Mouse (Mus musculus) CD4-positive helper T cell, adult 2 months (primary cell): ENCODE results near the gene Zfp839.
"Not testable (repeated sequence)": the region's sequence is repeated elsewhere in the genome, so short reads cannot be mapped to it uniquely, and the experiment has no call there.

Experiments
- DNase-seq: peaks from one replicate; pipeline ENCODE4 v3.0.0-alpha.2; 2012; ENCODE audit warnings: low read depth, missing footprints, low spot score

The Zfp839 gene

DNA sequence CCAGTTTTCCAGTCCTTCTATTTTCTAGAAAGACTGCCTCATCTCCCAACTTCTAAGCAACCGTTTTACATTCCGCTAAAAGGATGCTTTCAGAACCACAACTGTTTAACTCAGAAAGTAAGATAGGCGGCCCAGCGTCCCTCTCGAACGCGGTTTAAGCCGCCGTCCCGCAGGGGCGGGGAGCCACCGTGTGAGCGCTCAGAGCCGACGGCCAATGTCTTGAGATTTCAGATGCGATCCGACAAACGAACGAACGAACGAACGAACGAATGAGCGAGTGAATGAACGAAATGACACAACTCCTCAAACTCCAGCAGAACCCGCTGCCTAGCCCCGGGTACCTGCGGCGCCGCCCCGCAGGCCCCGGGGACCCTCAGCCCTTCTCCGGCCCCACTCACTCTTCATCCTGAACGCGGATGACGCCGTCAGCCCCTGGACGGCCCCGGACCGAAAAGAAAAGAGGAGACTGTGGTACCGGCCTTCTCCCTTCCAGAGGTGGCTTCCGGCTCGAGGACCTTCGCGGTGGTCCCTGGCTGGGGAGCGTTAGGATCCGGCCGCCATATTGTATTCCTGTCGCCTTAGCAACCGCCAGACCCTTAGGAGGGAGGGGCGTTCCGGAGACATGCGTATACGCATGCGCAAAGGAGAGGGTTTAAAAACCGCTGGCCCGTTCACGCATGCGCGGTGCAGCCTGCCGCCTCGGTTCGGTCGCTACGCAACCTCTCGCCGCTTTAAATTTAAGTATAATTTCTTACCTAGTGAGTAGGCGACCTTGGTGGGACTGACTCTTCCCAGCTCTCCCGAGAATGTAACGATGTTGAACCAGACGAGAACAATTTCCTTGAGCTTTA lies 9.5 kb upstream of the Zfp839 start, which contains the start of gene Mok:
Mok (minus strand) TSS at position 592 of the 851 bp plus-strand sequence.
- peak; percentile 94 for DNase-seq

DNA sequence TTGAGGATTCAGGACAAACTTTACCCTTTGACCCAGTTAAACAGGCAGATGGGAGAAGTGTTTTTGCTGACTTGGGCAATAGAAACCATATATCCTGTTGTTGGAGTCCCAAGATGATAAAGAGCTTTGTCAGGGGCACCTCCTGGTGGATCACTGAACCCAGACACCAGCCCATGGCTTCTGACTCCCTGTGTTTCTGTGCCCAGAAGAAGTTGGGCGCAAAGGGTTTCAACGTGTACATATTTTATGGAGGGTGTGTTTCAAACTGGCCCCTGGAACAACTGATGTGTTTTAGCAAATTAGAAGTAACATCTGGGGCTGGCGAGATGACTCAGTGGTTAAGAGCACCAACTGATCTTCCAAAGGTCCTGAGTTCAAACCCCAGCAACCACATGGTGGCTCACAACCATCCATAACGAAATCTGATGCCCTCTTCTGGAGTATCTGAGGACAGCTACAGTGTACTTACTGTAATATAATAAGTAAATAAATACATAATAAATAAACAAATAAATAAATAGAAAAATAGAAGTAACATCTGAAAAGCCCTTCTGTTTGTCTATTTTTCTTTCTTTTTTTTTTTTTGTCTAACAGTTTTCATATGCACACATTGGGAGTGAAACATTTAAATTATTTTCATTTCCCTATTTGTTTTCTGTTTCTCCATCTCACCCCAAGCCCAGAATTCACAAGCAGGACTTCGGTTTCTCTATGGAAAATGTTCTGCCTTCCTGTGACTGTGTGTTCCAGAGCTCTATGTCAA lies 8.1 kb upstream of the Zfp839 start:
- DNase-seq: no peak

DNA sequence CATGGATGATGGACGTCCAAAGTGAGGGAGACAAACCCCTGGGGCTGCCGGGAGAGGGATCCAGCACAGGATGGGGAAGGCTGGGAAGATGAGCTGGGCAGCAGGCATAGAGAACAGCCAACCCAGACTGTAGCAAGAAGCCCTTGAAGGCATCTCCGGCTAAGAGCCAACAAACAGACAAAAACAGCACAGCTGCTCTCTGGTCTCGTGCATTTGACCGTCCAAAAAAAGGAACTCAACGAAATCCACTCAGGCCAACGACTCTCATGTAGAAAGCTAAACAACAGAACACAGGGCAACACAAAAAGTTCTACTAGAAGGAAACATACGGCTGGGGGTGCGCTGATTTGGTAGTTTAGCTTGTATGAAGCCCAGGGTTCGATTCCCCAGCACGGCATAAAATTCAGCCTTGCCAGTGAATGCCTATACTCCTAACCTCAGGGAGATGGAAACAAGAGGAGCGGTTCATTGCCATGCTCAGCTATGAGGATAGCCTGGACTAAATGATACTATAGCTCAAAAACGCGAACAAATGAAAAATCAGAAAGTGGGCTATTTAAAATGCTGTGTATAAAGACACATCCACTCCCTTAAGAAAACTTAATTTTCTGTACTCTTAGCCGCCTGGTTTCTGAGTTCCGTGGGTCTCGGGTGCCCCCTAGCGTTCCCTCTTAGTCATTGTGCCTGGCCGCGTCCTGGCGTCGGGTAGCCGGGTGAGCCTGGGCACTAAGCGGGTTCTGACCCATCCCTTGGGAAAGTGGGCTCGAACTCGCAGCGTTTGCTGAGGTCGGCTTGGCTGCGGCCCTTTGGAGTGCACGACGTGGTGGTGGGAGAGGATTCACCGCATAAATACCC lies 6.6 kb upstream of the Zfp839 start:
- peak; percentile 82 for DNase-seq

DNA sequence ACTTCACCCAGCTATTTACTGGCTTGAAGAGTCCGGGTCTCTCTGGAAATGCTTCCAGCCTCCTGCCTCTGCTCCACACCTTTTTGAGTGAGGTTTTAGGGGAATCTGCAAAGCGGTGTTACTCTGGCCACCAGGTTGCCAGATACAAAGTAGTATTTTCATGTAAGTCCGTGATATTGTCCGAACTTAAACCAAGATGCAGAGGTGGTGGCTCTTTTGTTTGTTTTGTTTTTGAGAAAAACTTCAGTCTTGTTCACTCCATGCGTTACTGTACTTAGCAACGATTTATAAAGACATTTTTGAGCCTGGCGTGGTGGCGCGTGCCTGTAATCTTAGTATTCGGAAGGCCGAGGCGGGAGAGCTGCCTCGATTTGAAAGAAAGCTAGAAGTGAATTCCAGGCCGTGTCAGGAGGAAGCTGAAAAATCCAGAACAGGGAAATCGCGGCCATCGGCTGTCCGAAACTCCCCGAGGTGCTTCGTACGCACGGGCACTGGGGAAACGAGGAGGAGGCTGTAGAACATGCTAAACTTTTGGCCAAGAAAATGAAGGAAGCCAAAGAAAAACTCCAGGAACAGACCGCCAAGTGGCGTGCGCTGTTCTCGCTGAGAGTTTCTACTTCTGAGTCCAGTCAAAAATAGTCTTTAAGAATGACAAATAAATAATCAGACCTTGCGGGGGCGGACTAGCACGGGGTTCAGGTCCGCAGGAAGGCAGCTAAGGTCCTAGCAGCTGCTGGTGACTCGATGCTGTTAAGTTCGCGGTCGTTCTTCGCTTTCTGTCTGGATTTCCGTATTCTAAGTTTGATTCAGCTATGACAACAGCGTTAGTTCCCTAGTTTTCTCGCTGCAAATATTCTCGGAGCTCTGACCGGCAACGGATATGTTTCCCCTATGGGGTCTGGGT lies 5.6 kb upstream of the Zfp839 start:
- DNase-seq: no peak

DNA sequence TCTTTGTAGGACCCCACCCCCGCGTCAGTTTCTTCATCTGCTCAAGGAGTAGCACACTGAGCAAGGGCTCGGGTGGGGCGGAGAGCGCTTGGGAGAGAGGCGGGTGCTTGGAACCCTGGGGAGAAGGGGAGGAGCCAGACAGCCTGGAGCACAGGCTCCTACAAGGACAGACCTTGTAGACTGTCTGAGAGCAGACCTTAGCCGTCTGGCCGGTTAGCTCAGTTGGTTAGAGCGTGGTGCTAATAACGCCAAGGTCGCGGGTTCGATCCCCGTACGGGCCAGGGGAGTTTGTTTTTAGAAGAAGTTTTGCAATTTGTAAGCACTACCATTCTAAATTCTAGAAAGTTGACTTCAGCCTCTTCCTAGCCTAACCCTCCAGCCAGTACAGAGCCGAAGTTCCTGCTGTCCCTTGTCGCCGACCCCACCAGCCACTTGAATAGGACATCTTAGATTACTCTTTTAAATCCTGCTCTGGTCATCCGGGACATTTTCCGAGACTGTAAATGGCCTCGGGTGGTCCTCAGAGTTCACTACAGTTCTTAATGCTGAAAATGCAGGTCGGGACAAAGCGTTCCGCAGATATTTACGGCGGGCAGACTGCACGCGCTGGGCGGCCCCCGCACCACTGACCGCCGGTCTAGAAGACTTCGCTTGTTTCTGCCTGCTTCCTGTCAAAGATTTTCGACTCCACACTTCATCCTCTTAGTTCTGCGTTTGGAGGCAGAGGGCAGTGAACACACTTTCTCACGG lies 4.7 kb upstream of the Zfp839 start:
- DNase-seq: peak; percentile 65

DNA sequence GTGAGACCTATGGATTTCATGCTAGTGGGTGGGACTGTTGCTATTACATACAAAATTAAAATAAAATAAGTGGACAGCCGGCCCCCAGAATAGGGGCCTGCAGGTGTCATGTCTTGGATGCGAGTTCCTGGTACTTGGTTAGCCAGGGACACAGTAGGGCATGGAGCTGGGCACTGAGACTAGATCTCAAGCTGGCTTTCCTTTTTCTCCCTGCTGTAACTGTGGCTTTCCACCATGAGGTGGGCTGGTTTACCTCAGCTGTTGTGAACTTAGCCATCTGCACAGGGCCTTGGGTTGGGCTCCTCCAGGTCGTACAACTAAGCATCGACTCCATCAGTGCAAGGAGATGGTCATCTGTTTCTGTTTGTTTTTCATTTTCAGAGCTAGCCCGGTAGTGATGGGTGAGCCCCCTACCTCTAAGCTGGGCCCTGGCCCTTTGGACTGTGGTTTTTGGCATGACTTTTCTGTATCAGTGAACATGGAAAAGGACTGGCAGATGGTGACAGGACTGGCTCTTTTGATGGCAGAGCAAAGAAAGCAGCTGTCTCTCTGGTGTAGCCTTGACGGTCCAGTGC lies 3.8 kb upstream of the Zfp839 start:
- DNase-seq: no peak

DNA sequence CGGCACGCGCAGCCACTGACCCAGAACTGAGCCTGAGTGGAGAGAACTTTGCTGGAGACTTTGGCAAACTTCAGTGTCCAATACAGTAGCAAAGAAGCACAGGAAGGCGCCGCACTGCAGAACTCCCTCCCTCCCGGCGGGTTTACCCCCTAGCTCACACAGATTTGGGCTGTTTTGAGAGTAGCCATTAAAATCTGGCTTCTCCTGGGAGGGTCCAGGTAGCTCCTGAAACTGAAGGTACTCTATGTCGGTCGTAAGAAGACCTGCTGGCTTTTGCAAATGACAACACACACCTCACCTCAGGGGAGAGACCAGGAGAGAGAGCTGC lies 840 bp downstream of the Zfp839 start:
- no peak for DNase-seq

DNA sequence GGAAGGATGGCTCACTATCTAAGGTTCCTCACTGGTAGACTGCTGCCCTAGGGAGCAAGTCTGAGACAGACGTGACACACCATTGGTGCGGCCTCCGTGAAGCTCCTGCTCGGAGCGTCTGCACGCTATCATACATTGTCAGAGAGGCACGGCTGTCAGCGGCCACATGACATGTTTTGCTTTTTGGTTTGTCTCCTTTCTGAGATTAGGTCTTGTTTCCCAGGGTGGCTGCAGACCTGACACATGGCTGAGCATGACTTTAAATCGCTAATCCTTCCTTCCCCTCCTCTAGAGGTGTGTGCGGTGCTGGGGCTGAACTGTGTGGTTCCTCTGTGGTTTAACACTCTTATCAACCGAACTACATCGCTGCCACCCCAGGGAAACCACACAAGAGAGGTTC lies 1.4 kb downstream of the Zfp839 start:
- peak; percentile 68 for DNase-seq

DNA sequence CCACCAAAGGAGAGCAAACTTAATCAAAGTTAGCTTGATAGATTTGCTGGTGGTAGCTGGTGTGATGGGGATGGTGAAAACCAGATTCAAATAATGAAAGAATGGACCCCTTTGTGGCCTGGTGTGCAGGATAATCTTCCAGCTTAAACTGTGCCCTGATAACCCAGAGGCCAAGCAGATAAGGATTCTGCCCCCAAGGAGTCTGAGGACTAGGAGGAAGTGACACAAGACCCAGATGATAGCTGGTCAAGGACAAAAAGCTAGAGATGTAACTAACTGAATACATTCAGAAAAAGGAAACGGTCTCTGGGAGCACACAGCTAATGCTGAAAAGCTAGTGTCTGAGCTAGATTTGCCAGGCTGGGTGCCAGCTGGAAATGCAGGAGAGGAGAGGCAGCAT lies 1.9 kb downstream of the Zfp839 start:
- no peak for DNase-seq

DNA sequence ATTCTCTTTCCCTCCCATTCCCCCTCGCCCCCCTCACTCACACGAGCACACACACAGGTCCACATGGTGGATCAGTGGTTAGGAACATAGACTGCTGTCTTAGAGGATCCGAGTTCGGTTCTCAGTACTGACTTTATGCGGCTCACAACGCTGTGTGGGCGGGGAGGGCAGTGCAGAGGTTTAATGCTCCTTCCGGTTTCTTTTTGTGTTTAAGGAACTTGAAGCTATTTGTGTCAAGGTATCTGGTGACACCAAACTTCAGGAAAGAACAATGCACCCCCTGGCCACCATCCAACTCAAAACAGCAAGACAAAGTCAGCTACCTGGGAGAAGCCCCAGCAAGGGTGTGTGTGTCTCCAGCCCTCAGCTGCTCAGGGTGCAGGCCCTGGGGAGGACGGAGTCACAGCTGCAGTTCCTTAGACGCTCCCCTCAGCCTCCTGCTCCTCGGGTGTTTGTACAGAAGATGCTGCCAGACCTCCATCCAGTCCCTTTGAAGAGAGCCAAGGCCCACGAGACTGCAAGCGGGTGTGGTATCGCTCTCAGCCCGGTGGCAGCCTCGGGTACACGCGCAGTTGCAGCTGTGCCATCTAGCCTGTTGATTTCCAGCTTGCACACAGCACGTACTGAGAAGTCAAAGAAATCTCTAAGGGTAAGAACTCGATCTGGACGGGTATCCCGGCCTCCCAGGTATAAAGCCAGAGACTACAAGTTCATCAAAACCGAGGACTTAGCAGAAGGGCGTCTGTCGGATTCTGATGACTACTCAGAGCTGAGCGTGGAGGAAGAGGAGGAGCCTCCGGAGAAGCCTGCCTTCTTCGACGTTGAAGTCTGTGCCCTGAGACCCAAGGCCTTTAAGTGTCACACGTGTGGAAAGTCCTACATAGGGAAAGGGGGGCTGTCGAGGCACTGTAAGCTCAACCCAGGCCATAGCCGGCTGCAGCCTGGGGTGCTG lies 5.0 kb downstream of the Zfp839 start:
- no peak for DNase-seq

DNA sequence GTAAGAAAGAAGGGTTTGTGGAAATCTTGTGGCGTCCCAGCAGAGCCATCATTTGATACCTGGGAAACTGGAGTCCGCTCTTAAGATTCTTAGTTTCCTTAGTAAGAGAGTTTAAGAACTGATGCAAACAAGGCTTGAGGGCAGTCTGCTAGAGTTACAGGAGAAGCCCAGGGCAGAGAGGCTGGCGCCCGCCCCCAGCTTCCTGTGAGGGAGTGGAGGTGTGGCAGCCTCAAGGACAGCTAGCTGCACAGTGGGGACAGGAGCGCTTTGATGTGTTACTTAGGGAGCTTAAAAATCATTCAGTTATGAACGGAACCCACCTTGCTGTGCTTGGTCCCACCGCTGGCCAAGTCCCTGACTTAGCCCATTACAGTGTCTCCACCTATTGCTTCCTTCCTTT lies 7.1 kb downstream of the Zfp839 start:
- peak; percentile 51 for DNase-seq

DNA sequence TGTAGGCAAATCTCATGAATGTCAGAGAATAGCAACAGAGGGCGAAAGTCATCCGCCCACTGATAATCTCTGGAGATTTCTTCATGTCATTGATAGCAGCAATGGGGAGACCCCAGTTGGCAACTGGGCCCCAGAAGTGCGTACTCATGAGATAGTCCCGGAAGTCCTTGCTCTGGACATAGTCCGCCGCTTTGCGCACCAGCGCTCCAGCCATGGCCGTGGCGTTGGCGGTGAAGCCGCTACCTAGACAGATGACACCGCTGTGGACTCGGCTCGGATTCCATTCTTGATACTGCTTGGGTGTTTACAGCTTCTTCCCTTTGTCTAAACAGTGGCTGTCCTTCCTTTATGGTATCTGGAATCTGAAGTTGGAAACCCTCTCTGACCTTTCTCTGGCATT lies 8.6 kb downstream of the Zfp839 start:
- DNase-seq: not testable (repeated sequence)

DNA sequence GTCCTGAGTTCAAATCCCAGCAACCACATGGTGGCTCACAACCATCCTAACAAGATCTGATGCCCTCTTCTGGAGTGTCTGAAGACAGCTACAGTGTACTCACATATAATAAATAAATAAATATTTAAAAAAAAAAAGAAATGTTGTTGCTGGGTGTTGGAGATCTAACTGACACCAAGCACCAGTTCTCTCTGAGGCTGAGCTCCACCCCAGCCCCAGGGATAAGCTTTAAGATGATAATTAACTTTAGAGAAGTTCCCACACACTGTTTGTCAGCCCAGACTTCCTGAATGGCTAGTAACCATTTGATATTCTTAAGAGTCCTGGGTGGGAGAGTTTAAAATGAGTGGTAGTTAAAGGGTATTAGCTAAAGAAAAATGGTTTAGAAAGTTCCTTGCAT lies 10.2 kb downstream of the Zfp839 start:
- DNase-seq: no peak

DNA sequence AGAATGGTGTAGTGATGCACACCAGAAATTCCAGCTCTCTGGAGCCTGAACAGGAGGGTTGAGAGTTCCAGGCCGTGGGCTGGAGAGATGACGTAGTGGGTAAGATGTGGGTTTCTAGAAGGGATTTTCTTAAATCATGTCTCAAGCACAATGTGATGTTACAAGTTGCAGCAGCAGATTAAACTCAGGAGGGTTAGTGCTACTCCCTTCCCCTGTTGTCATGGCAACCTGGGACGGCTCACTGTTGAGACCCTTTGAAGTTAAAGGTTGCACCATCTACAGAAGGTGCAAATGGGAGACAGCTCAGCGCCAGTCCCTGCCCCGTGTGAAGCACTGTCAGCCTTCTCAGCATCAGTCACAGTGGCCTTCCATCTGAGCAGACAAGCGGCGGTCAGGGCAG lies 11.2 kb downstream of the Zfp839 start:
- peak; percentile 72 for DNase-seq

DNA sequence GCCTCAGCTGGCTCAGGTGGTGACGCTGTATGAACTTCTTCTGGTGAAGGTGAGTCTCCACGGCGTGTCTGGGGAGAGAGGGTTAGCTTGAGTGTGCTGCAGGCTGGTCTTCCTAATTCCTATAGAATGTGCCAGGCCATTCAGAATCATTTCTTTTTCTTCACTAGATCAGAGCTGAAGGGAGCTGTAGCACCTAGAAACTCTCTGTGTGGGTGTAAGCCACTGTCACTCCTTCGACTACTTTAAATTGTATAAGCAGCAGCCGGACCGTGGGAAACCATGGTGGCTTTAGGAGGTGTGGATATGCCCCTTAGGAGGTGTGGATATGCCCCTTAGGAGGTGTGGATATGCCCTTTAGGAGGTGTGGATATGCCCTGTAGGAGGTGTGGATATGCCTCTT lies 14.0 kb downstream of the Zfp839 start:
- DNase-seq: no peak

DNA sequence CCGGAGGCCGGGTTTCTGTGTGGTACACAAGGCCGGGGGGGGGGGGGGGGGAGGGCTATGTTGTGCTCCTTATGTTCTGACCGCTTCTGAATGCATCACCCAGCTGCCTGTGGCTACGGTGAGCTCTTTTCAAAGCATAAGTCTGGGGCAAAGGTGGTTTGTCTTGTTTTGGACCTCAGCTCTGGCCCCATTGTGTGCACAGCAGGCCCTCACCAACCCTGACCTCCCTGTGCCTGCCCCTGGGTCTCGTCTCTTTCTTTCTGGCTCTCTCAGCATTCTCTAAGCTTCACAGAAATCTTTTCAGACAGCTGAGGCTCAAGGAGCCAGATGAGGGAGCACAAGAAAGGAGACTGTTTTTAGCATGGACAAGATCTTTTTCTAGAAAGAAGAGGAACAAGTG lies 15.5 kb downstream of the Zfp839 start:
- DNase-seq: no peak

DNA sequence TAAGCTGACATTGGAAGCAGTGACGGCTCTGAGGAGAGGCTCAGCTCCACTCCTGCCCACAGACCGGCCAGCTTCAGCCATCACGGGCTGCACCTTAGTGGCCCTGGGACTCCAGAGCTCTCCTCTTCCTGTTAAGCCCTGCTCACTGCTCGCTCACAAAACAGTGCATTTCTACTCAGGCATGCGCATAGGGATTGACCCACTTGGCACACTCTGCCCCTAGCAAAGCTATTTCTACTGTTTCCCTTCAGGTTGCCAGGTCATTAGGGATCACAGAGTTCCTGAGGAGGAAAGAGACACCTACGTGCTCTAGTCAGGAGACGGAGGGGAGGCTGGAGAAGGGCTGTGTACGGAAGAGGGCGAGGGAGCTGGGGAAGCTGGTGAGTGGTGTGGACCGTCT lies 15.9 kb downstream of the Zfp839 start:
- DNase-seq: no peak

DNA sequence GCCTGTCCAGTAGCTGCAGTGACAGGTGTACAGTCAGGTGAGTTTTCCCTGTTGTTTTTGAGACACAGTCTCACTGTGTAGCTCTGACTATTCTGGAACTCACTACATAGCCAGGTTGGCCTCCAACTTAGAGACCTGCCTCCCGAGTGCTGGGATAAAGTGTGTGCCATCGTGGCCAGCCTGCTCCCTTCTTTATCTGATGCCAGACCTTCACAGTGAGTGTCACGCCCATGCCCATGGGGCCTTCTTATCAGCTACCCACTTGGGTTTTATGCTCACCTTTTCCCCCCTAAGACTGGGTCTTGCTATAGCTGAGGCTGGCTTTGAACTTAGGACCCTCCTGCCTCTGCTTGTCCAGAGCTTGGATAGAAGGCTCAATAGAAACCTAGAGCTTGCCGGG lies 20.1 kb downstream of the Zfp839 start:
- DNase-seq: no peak

DNA sequence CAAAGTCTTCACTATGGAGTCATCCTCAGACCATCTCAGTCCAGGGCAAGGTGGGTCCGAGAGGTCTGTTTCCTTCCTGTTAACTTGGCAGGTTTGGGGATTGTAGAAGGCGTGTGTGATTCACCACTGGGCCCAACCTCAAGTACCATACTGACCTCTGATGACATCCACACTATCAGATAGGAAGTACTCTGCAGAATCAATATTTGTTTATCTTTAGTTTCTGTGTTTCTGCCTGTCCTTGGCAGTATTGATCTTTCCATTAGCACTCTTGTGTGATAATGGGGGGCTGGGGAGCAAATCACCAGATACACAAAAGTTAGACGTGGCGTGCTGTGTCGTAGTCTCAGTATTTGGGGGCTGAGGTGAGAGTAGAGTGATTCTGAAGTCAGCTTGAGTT lies 21.2 kb downstream of the Zfp839 start:
- no peak for DNase-seq
